Mouse (Mus musculus): ENCODE results near the gene Gm6993.

Gene Gm6993

GRCm38 (mm10) chr12:31240470-31240869, at the start of gene Gm6993:
Gene Gm6993 (plus strand): TSS chr12:31240770.
- DNase-seq (ENCODE audit: low read depth, low spot score) = no peak

GRCm38 (mm10) chr12:31191329-31191954, 49.1 kb upstream of the Gm6993 start:
- no peak for DNase-seq (ENCODE audit: low read depth, low spot score)

GRCm38 (mm10) chr12:31202509-31202908, 38.1 kb upstream of the Gm6993 start:
- no peak for DNase-seq (ENCODE audit: low read depth, low spot score)

- DNase-seq (ENCODE audit: low read depth, low spot score) = no peak
These were observed 36.7 kb upstream of the Gm6993 start for GRCm38 (mm10) chr12:31203746-31204455.

- no peak for DNase-seq (ENCODE audit: low read depth, low spot score)
These were observed 35.7 kb upstream of the Gm6993 start for GRCm38 (mm10) chr12:31204898-31205297.

GRCm38 (mm10) chr12:31205983-31206633, 34.5 kb upstream of the Gm6993 start:
- no peak for DNase-seq (ENCODE audit: low read depth, low spot score)

- DNase-seq (ENCODE audit: low read depth, low spot score) = no peak
These were observed 31.8 kb upstream of the Gm6993 start for GRCm38 (mm10) chr12:31208766-31209165.

- DNase-seq (ENCODE audit: low read depth, low spot score) = no peak
These were observed 31.2 kb upstream of the Gm6993 start for GRCm38 (mm10) chr12:31209377-31209805.

- no peak for DNase-seq (ENCODE audit: low read depth, low spot score)
These were observed 27.0 kb upstream of the Gm6993 start for GRCm38 (mm10) chr12:31213556-31213955.

- no peak for DNase-seq (ENCODE audit: low read depth, low spot score)
These were observed 25.6 kb upstream of the Gm6993 start for GRCm38 (mm10) chr12:31215003-31215402.

GRCm38 (mm10) chr12:31217232-31217631, 23.3 kb upstream of the Gm6993 start:
- no peak for DNase-seq (ENCODE audit: low read depth, low spot score)

GRCm38 (mm10) chr12:31218774-31219173, 21.8 kb upstream of the Gm6993 start:
- no peak for DNase-seq (ENCODE audit: low read depth, low spot score)

GRCm38 (mm10) chr12:31221522-31221921, 19.0 kb upstream of the Gm6993 start:
- no peak for DNase-seq (ENCODE audit: low read depth, low spot score)

GRCm38 (mm10) chr12:31222282-31222681, 18.3 kb upstream of the Gm6993 start:
- no peak for DNase-seq (ENCODE audit: low read depth, low spot score)

- no peak for DNase-seq (ENCODE audit: low read depth, low spot score)
These were observed 17.8 kb upstream of the Gm6993 start for GRCm38 (mm10) chr12:31222741-31223140.

- DNase-seq (ENCODE audit: low read depth, low spot score) = no peak
These were observed 15.1 kb upstream of the Gm6993 start for GRCm38 (mm10) chr12:31225451-31225850.

GRCm38 (mm10) chr12:31227167-31227566, 13.4 kb upstream of the Gm6993 start:
- no peak for DNase-seq (ENCODE audit: low read depth, low spot score)

- DNase-seq (ENCODE audit: low read depth, low spot score) = no peak
These were observed 11.7 kb upstream of the Gm6993 start for GRCm38 (mm10) chr12:31228878-31229277.

- DNase-seq (ENCODE audit: low read depth, low spot score) = no peak
These were observed 7.9 kb upstream of the Gm6993 start for GRCm38 (mm10) chr12:31232635-31233034.

GRCm38 (mm10) chr12:31235018-31235417, 5.6 kb upstream of the Gm6993 start:
- DNase-seq (ENCODE audit: low read depth, low spot score) = no peak

- no peak for DNase-seq (ENCODE audit: low read depth, low spot score)
These were observed 3.5 kb upstream of the Gm6993 start for GRCm38 (mm10) chr12:31236861-31237595.

GRCm38 (mm10) chr12:31239031-31239583, 1.5 kb upstream of the Gm6993 start:
- DNase-seq (ENCODE audit: low read depth, low spot score) = no peak
